In the genomic region with DNA sequence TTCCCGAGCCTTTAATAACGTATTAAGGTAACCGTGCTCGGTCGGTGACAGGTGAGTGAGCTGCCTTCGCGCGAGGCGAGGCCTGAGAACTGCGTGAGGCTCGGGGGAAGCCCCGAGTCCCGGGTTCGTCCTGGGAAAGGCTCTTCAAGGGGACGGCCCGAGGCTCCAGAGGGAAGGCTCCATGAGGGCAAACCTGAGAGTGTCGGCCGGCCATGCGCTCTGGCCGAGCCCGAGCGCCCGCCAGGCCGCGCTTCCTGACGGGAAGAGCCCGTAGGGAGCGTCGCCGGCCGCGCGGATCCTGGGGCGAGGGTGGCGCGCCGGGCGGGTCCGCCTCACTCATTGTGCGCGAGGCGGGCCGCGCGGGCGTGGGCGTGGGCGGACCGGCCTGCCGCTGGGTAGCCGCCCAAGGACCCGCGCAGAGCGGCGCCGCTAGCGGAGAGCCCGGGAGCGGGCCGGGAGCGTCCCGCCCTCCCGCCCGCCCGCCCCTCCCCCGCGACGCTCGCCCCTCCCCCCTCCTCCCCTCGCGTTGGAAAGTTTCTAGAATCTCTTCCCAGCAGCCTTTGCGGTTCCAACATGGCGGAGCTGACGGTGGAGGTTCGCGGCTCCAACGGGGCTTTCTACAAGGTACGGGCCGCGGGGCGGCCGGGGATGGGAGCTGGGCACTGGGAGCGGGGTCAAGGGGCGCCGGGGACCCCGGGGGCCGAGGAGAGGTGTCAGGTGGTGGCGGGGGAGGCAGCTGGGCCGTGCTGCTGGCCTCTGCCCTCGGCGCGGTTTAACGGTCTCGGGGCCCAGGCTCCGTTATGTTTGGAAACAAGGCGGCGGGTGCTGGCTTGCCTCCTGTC, we compare ENCODE assay signal across 8 mouse cellular contexts. TPM values are rescaled to one million over a fixed set of nuclear protein-coding genes. Genes with fewer than 3 reads are reported as not detected.
DNase-seq lines count a peak whose midpoint lies in the region; ATAC-seq lines count a peak whose summit lies in the region.

Gene Fxr1, plus strand, starts transcription at position 404 of the 842 bp plus-strand sequence.

- peak within 1 kb of the TSS; percentile 73 for H3K4me2 ChIP-seq in embryonic facial prominence, embryonic 13.5 days
- peak within 1 kb of the TSS; percentile 72 for H3K4me2 ChIP-seq in midbrain, embryonic 12.5 days (replicated peaks)

- under 1% methylated on average over 75 of the region's 97 CpGs for WGBS in embryonic facial prominence, embryonic 13.5 days
- WGBS in limb, embryonic 10.5 days: under 1% methylated on average over 88 of the region's 97 CpGs
- under 1% methylated on average over 89 of the region's 97 CpGs for WGBS in midbrain, embryonic 12.5 days

- peaks cover 5% of the 10 kb centered on the region for H3K4me1 ChIP-seq in embryonic facial prominence, embryonic 13.5 days
- peaks cover 8% of the 10 kb centered on the region for H3K4me1 ChIP-seq in limb, embryonic 10.5 days
- H3K4me1 ChIP-seq in midbrain, embryonic 12.5 days: peaks cover 9% of the 10 kb centered on the region

- H3K4me3 ChIP-seq in embryonic facial prominence, embryonic 13.5 days: peak within 1 kb of the TSS; percentile 96
- H3K4me3 ChIP-seq in limb, embryonic 10.5 days: peak within 1 kb of the TSS; percentile 97
- peak within 1 kb of the TSS; percentile 95 for H3K4me3 ChIP-seq in midbrain, embryonic 12.5 days

- DNase-seq in 3134 (ENCODE audit: extremely low read depth, insufficient read length, low spot score): peak; percentile 87
- peak; percentile 57 to 65 for DNase-seq in adrenal gland, postnatal 4 days (ENCODE audit: low spot score in 2 of 2)
- peak; percentile 94 for DNase-seq in heart, adult 18-20 months
- peak; percentile 87 for DNase-seq in kidney, adult 18-20 months
- peak; percentile 86 for DNase-seq in limb, embryonic 10.5 days (ENCODE audit: low spot score)
- DNase-seq in skeletal muscle tissue, adult 2 months (ENCODE audit: low read depth, low spot score): peak; percentile 75

- peak within 1 kb of the TSS; percentile 99 for H3K9ac ChIP-seq in embryonic facial prominence, embryonic 13.5 days
- H3K9ac ChIP-seq in midbrain, embryonic 12.5 days (replicated peaks): peak within 1 kb of the TSS; percentile 99

- ATAC-seq in embryonic facial prominence, embryonic 13.5 days (ENCODE audit: insufficient number of reproducible peaks, insufficient read depth, low FRiP score, low TSS enrichment, low read depth): peak; percentile 95
- peak; percentile 95 for ATAC-seq in midbrain, embryonic 12.5 days (ENCODE audit: low FRiP score, low read depth)

- H3K9me3 ChIP-seq in embryonic facial prominence, embryonic 13.5 days: no peaks in the 10 kb centered on the region
- no peaks in the 10 kb centered on the region for H3K9me3 ChIP-seq in limb, embryonic 10.5 days (replicated peaks)
- no peaks in the 10 kb centered on the region for H3K9me3 ChIP-seq in midbrain, embryonic 12.5 days

- H3K27me3 ChIP-seq in embryonic facial prominence, embryonic 13.5 days: no peaks in the 10 kb centered on the region
- no peaks in the 10 kb centered on the region for H3K27me3 ChIP-seq in limb, embryonic 10.5 days (ENCODE audit: low read depth, poor library complexity, severe bottlenecking)
- H3K27me3 ChIP-seq in midbrain, embryonic 12.5 days: no peaks in the 10 kb centered on the region

- H3K36me3 ChIP-seq in embryonic facial prominence, embryonic 13.5 days: no peaks in the 10 kb centered on the region
- peaks cover 13% of the 10 kb centered on the region for H3K36me3 ChIP-seq in limb, embryonic 10.5 days
- H3K36me3 ChIP-seq in midbrain, embryonic 12.5 days: no peaks in the 10 kb centered on the region

- peak within 1 kb of the TSS; percentile 94 for H3K27ac ChIP-seq in embryonic facial prominence, embryonic 13.5 days
- H3K27ac ChIP-seq in limb, embryonic 10.5 days: peak within 1 kb of the TSS; percentile 100
- H3K27ac ChIP-seq in midbrain, embryonic 12.5 days (replicated peaks): peak within 1 kb of the TSS; percentile 94

RNA-seq across cellular contexts. Expression of gene Fxr1, which starts in this region (rescaled TPM):
- 100 to 1,000 TPM; 132 to 138 TPM for total RNA-seq in adrenal gland, postnatal 4 days (2021)
- 61.9 and 64.5 TPM in 2 replicates for polyA plus RNA-seq in embryonic facial prominence, embryonic 13.5 days (2015; fragmentation: Nextera tagmentation; extraction: Ambion mirVana)
- 100 to 1,000 TPM; 185 to 189 TPM for total RNA-seq in heart, adult 18-20 months (2021)
- 56.1 and 60.7 TPM in 2 replicates for polyA plus RNA-seq in limb, embryonic 10.5 days (2016; fragmentation: Nextera tagmentation; extraction: Ambion mirVana)
- 52.1 and 53.8 TPM in 2 replicates for polyA plus RNA-seq in midbrain, embryonic 12.5 days (2016; fragmentation: Nextera tagmentation; extraction: Ambion mirVana)

Comparison
In these comparisons a context has a peak if more than half of its experiments do, and no peak if none do; other contexts are left out.
1. Peak in every context shown above with its lines: DNase-seq, ATAC-seq, H3K4me3 ChIP-seq and H3K27ac ChIP-seq.